Mouse (Mus musculus) intestine, postnatal 0 days (tissue): ENCODE results near the gene Glb1l. TPM values are rescaled to one million over a fixed set of nuclear protein-coding genes. Genes with fewer than 3 reads are reported as not detected.

ENCODE experiments used
- ATAC-seq: fragments of 200-750 bp; cut with Nextera tagmentation; 2 replicates; pipeline ENCODE4 v1.8.0; 2017; ENCODE audit warnings: mild to moderate bottlenecking, moderate TSS enrichment, moderate library complexity
- H3K27ac ChIP-seq: fragments of 300-500 bp; sonication (generic); 2 replicates; pipeline ENCODE4 v1.5.1; 2014; ENCODE audit warnings: mild to moderate bottlenecking, low read depth, low read length, moderate library complexity
- H3K27me3 ChIP-seq: fragments of 300-500 bp; sonication (generic); replicated peaks from 2 replicates; pipeline ENCODE4 v1.6.1; 2014; ENCODE audit warnings: low read length, mixed read lengths; ENCODE audit not compliant: control insufficient read depth, insufficient read depth
- H3K36me3 ChIP-seq: fragments of 300-500 bp; sonication (generic); 2 replicates; pipeline ENCODE4 v1.6.1; 2014; ENCODE audit warnings: mild to moderate bottlenecking, moderate library complexity; ENCODE audit not compliant: control insufficient read depth, insufficient read depth
- H3K4me1 ChIP-seq: fragments of 300-500 bp; sonication (generic); replicated peaks from 2 replicates; pipeline ENCODE4 v1.6.1; 2014; ENCODE audit warnings: antibody characterized with exemption, low read length, mixed read lengths; ENCODE audit not compliant: control insufficient read depth, insufficient read depth
- H3K4me2 ChIP-seq: fragments of 300-500 bp; sonication (generic); replicated peaks from 2 replicates; pipeline ENCODE4 v1.6.1; 2014; ENCODE audit warnings: low read depth, mild to moderate bottlenecking, moderate library complexity
- H3K4me3 ChIP-seq: fragments of 300-500 bp; sonication (generic); 2 replicates; pipeline ENCODE4 v1.5.1; 2014; ENCODE audit warnings: low read depth, low read length
- H3K9ac ChIP-seq: fragments of 300-500 bp; sonication (generic); 2 replicates; pipeline ENCODE4 v1.6.1; 2014; ENCODE audit warnings: mild to moderate bottlenecking, low read depth, low read length
- H3K9me3 ChIP-seq: fragments of 300-500 bp; sonication (generic); 2 replicates; pipeline ENCODE4 v1.6.1; 2016; ENCODE audit warnings: mixed run types; ENCODE audit not compliant: control insufficient read depth
- CTCF ChIP-seq: sonication (generic); IDR thresholded peaks from 2 replicates; pipeline ENCODE4 v1.5.1; 2016; ENCODE audit warnings: low read depth, mild to moderate bottlenecking, control low read depth, antibody characterized with exemption, moderate library complexity
- WGBS: fragments of 180-500 bp; shearing (Covaris S2); extraction: QIAGEN DNeasy Blood & Tissue Kit; methylation state at CpG from one replicate; pipeline ENCODE4 v1.1.7; 2014; 5-methylcytosine and 5-hydroxymethylcytosine counted together
- polyA plus RNA-seq: library from polyadenylated mRNA; unstranded; fragments of >200 nt; fragmentation: Nextera tagmentation; extraction: Ambion mirVana; gene quantifications from 2 replicates; pipeline ENCODE4 v1.2.1, GENCODE M21; 2015

The Glb1l gene
- polyA plus RNA-seq: 3.6 and 3.7 TPM in 2 replicates

DNA sequence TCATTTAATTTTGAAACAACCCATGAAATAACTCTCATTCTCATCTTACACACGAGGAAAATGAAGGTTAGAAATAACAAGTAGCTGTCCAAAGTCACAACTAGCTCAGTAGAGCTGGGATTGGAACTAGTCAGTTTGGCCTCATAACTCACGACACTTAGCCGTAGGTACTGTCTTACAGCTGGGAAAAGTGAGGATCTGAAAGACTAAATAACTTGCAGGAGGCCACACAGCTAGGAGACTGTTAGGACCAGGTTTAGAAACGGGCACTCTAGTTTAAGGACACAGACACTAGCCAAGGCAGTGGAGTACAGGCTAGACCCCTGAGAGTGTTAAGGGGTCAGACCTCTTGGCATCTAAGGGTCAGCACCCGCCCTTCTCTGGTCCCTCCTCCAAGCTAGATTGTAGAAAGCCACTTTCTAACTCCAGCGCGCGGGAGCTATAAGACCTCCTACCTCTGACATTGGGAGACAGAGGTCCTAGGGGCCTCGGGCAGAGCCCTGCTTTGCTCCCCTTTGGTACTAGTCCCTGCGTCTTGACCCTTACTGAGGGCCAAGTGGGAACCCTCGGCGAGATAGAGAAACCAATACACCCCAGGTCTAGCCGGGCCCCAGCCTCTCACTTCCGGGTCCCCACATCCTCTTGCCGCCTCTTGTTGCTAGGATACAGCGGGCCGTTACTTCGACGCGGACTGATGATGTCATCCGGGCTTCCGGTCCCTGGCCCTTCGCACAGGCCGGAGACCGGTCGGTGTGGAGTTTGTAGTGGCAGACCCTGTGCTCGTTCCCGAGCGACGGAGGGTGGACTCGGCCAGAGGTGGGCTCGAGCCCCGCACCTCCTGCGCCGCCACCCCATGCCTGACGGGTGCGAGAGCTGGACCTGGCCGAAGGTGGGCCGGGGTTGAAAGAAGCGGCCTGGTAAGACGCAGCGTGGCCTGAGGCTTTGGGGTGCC is at the start of gene Glb1l, which contains the start of gene Stk16:
Gene Glb1l, minus strand, starts transcription at position 678 of the 952 bp plus-strand sequence.
Gene Stk16, plus strand, starts transcription at position 703 of the 952 bp plus-strand sequence.
- H3K4me3 ChIP-seq: peak within 1 kb of the TSS; percentile 85
- H3K4me1 ChIP-seq: peaks cover 14% of the 10 kb centered on the region
- H3K9ac ChIP-seq: peak within 1 kb of the TSS; percentile 90
- TF ChIP-seq CTCF: no peak
- peak within 1 kb of the TSS; percentile 66 for H3K27ac ChIP-seq
- no peaks in the 10 kb centered on the region for H3K27me3 ChIP-seq
- peak; percentile 77 for ATAC-seq
- 5% methylated on average over 42 of the region's 42 CpGs for WGBS
- peak within 1 kb of the TSS; percentile 83 for H3K4me2 ChIP-seq
- no peaks in the 10 kb centered on the region for H3K9me3 ChIP-seq
- peaks cover 15% of the 10 kb centered on the region for H3K36me3 ChIP-seq

- WGBS: 58% methylated on average over 10 of the region's 10 CpGs
Observed at GRCm38 (mm10) chr1:75255516-75256046, 45.0 kb upstream of the Glb1l start.

GRCm38 (mm10) chr1:75254625-75255013 is 44.0 kb upstream of the Glb1l start:
- Histone ChIP-seq H3K27ac (no peak overlapping the region), H3K9me3 (no peaks in the 10 kb centered on the region), H3K9ac (no peak overlapping the region), H3K36me3 (no peaks in the 10 kb centered on the region), H3K4me3 (no peak overlapping the region), H3K4me2 (no peak overlapping the region), H3K27me3 (no peaks in the 10 kb centered on the region), H3K4me1 (no peaks in the 10 kb centered on the region)
- no peak for TF ChIP-seq CTCF
- ATAC-seq: no peak
- WGBS: 73% methylated on average over 8 of the region's 8 CpGs

More at GRCm38 (mm10) chr1:75255516-75256046, 45.0 kb upstream of the Glb1l start:
- Histone ChIP-seq H3K9me3 (no peaks in the 10 kb centered on the region), H3K4me1 (no peaks in the 10 kb centered on the region), H3K36me3 (no peaks in the 10 kb centered on the region), H3K4me3 (no peak overlapping the region), H3K27ac (no peak overlapping the region), H3K9ac (no peak overlapping the region), H3K4me2 (no peak overlapping the region), H3K27me3 (no peaks in the 10 kb centered on the region)
- no peak for TF ChIP-seq CTCF
- no peak for ATAC-seq

DNA sequence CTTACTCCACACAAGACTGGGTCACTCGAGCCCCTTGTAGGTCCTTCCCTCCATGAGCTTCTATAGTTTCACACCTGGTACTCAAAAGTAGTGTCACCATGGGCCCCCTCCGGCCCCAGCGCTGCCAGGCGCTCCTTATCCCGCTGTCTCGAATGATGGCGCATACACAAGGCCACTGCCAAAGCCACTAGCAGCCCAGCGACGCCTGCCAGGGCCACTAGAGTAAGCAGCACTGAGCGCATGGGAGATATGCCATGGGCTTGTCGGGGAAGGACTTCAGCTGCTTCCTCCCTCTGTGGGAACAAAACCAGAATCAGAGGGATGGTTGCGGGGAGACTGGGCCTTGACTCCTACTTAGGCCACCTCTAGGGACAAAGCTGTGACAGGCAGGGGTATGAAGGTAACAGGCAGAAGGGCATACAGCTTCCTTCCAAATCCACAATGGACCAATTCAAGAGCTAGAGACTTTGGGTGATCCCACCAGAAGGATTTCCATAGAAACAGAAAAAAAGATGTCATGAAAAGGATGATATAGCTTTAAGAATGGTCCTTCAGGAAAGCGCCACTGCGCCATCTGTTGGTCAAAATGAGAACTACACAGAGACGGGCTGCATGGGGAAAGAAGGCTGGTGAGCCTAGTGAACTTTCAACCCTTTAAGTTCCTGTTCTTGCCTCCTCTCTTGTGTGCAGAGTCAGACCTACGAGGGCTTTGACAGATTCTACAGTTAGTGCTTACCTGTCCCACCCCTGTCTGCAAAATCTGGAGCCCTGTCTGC is 43.4 kb upstream of the Glb1l start:
- H3K9me3 ChIP-seq: no peaks in the 10 kb centered on the region
- 60% methylated on average over 16 of the region's 16 CpGs for WGBS
- H3K27ac ChIP-seq: no peak overlapping the region; the same call in 1 of the 2 replicates
- peak; percentile 94 for TF ChIP-seq CTCF
- ATAC-seq: no peak
- H3K4me3 ChIP-seq: no peak overlapping the region
- no peak overlapping the region for H3K9ac ChIP-seq
- no peaks in the 10 kb centered on the region for H3K4me1 ChIP-seq
- H3K27me3 ChIP-seq: no peaks in the 10 kb centered on the region
- no peaks in the 10 kb centered on the region for H3K36me3 ChIP-seq
- H3K4me2 ChIP-seq: no peak overlapping the region

DNA sequence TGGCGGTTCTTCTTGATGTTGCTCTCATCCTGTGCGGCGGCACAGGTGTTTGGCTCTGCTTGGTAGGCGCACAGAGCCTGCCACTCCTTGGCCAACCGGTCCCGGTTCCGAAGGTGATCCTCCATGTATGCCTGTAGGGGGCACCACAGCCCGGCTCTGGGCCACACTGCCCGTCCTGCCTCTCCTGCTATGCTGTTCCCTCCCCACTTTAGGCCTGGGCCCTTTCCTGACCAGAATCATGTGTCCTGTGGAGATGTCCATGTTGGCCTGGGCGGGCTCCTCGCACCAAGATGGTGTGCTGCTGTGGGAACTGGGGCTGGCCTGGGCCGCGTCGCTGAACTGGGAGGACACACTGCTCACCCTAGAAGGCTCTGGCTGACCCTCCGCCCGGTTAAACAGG is 42.4 kb upstream of the Glb1l start:
- H3K27me3 ChIP-seq: no peaks in the 10 kb centered on the region
- no peaks in the 10 kb centered on the region for H3K36me3 ChIP-seq
- H3K9me3 ChIP-seq: no peaks in the 10 kb centered on the region
- 80% methylated on average over 16 of the region's 16 CpGs for WGBS
- no peak overlapping the region for H3K4me2 ChIP-seq
- no peak overlapping the region for H3K9ac ChIP-seq
- ATAC-seq: no peak
- H3K27ac ChIP-seq: no peak overlapping the region
- H3K4me3 ChIP-seq: no peak overlapping the region
- TF ChIP-seq CTCF: peak; percentile 32
- no peaks in the 10 kb centered on the region for H3K4me1 ChIP-seq

GRCm38 (mm10) chr1:75252308-75252707 is 41.7 kb upstream of the Glb1l start:
- Histone ChIP-seq H3K27ac (no peak overlapping the region), H3K4me2 (no peak overlapping the region), H3K36me3 (no peaks in the 10 kb centered on the region), H3K9ac (no peak overlapping the region), H3K4me1 (no peaks in the 10 kb centered on the region), H3K9me3 (no peaks in the 10 kb centered on the region), H3K27me3 (no peaks in the 10 kb centered on the region), H3K4me3 (no peak overlapping the region)
- no peak for TF ChIP-seq CTCF
- WGBS: 74% methylated on average over 13 of the region's 13 CpGs
- ATAC-seq: no peak
